Mouse (Mus musculus) testis, adult 2 months (tissue): ENCODE data around the gene Igdcc3. TPM values are rescaled to one million over a fixed set of nuclear protein-coding genes. Genes with fewer than 3 reads are reported as not detected.

Experiments
- H3K27ac ChIP-seq: fragments of 200-500 bp; 2 replicates; pipeline ENCODE4 v1.5.1; 2012; ENCODE audit warnings: low read depth, low read length; ENCODE audit not compliant: control insufficient read depth, insufficient read depth
- H3K27me3 ChIP-seq: fragments of 200-500 bp; 2 replicates; pipeline ENCODE4 v1.6.1; 2012; ENCODE audit warnings: mild to moderate bottlenecking, low read length, moderate library complexity; ENCODE audit not compliant: control insufficient read depth, insufficient read depth
- H3K36me3 ChIP-seq: fragments of 200-500 bp; 2 replicates; pipeline ENCODE4 v1.6.1; 2012; ENCODE audit warnings: mild to moderate bottlenecking, low read length; ENCODE audit not compliant: control insufficient read depth, insufficient read depth
- H3K4me1 ChIP-seq: fragments of 200-500 bp; 2 replicates; pipeline ENCODE4 v1.6.1; 2012; ENCODE audit warnings: low read length; ENCODE audit not compliant: control insufficient read depth, insufficient read depth
- H3K4me3 ChIP-seq: fragments of 200-500 bp; 2 replicates; pipeline ENCODE4 v1.5.1; 2012; ENCODE audit warnings: low read depth, mild to moderate bottlenecking, low read length, moderate library complexity, mixed read lengths; ENCODE audit not compliant: control insufficient read depth
- CTCF ChIP-seq: fragments of 200-500 bp; IDR thresholded peaks from 2 replicates; pipeline ENCODE4 v1.5.1; 2012; ENCODE audit warnings: low read depth, mild to moderate bottlenecking, inconsistent platforms, low read length, moderate library complexity; ENCODE audit not compliant: control insufficient read depth, insufficient read depth, insufficient replicate concordance
- POLR2A ChIP-seq: fragments of 200-500 bp; IDR thresholded peaks from 2 replicates; pipeline ENCODE4 v1.6.1; 2012; ENCODE audit warnings: low read depth, mild to moderate bottlenecking, inconsistent platforms, low read length, moderate library complexity; ENCODE audit not compliant: control insufficient read depth
- polyA plus RNA-seq: library from polyadenylated mRNA; depleted of rRNA; stranded (reverse); fragments of >200 nt; gene quantifications from 2 replicates; pipeline ENCODE4 v1.2.3, GENCODE M21; 2012

Gene Igdcc3
- polyA plus RNA-seq, 1 experiment, result 0.27 TPM

GRCm38 (mm10) chr9:65166386-65166785 is 25.4 kb downstream of the Igdcc3 start:
- Histone ChIP-seq H3K27ac (no peak overlapping the region), H3K36me3 (no peaks in the 10 kb centered on the region), H3K4me3 (no peak overlapping the region), H3K4me1 (peaks cover 6% of the 10 kb centered on the region), H3K27me3 (0 out of 2 replicates have a peak, but pooled peaks cover 2% of the 10 kb centered on the region)
- TF ChIP-seq CTCF (no peak), POLR2A (no peak)

GRCm38 (mm10) chr9:65168534-65168933 is 27.5 kb downstream of the Igdcc3 start:
- H3K4me3 ChIP-seq, result no peak overlapping the region
- H3K36me3 ChIP-seq, result no peaks in the 10 kb centered on the region
- H3K27me3 ChIP-seq, result no peaks in the 10 kb centered on the region
- TF ChIP-seq CTCF, result no peak
- TF ChIP-seq POLR2A, result no peak
- no peaks in the 10 kb centered on the region; the same call in 1 of the 2 replicates for H3K4me1 ChIP-seq
- H3K27ac ChIP-seq, result no peak overlapping the region

- no peak for TF ChIP-seq CTCF
- TF ChIP-seq POLR2A, result no peak
- Histone ChIP-seq H3K4me1 (no peaks in the 10 kb centered on the region), H3K27ac (no peak overlapping the region), H3K36me3 (no peaks in the 10 kb centered on the region), H3K27me3 (no peaks in the 10 kb centered on the region), H3K4me3 (no peak overlapping the region)
Measured at GRCm38 (mm10) chr9:65168952-65169351, 28.0 kb downstream of the Igdcc3 start.

- H3K4me1 ChIP-seq, result no peaks in the 10 kb centered on the region; the same call in 1 of the 2 replicates
- H3K4me3 ChIP-seq, result no peak overlapping the region
- no peak for TF ChIP-seq POLR2A
- no peak for TF ChIP-seq CTCF
- no peaks in the 10 kb centered on the region for H3K27me3 ChIP-seq
- H3K27ac ChIP-seq, result no peak overlapping the region
- no peaks in the 10 kb centered on the region for H3K36me3 ChIP-seq
Measured at GRCm38 (mm10) chr9:65172654-65173053, 31.7 kb downstream of the Igdcc3 start.

GRCm38 (mm10) chr9:65175234-65175938 is 34.4 kb downstream of the Igdcc3 start:
- H3K4me3 ChIP-seq, result no peak overlapping the region
- peaks cover 9% of the 10 kb centered on the region for H3K4me1 ChIP-seq
- no peak overlapping the region for H3K27ac ChIP-seq
- H3K27me3 ChIP-seq, result no peaks in the 10 kb centered on the region
- TF ChIP-seq CTCF (no peak), POLR2A (no peak)
- H3K36me3 ChIP-seq, result no peaks in the 10 kb centered on the region

- H3K27ac ChIP-seq, result no peak overlapping the region
- H3K36me3 ChIP-seq, result no peaks in the 10 kb centered on the region
Measured at GRCm38 (mm10) chr9:65175939-65176871, 35.2 kb downstream of the Igdcc3 start.

GRCm38 (mm10) chr9:65177497-65177896 is 36.5 kb downstream of the Igdcc3 start:
- no peak overlapping the region for H3K4me3 ChIP-seq
- no peaks in the 10 kb centered on the region for H3K36me3 ChIP-seq
- H3K4me1 ChIP-seq, result peaks cover 9% of the 10 kb centered on the region
- no peak for TF ChIP-seq POLR2A
- no peak for TF ChIP-seq CTCF
- H3K27ac ChIP-seq, result no peak overlapping the region
- no peaks in the 10 kb centered on the region for H3K27me3 ChIP-seq

More at GRCm38 (mm10) chr9:65175939-65176871, 35.2 kb downstream of the Igdcc3 start:
- H3K27me3 ChIP-seq, result no peaks in the 10 kb centered on the region
- TF ChIP-seq CTCF (no peak), POLR2A (no peak)
- no peak overlapping the region for H3K4me3 ChIP-seq
- H3K4me1 ChIP-seq, result peaks cover 9% of the 10 kb centered on the region
